Mouse (Mus musculus) cerebellum, adult 2 months (tissue): ENCODE data around the gene Btg1-ps2.

ENCODE experiments used
- CTCF ChIP-seq: fragments of 200-500 bp; IDR thresholded peaks from 2 replicates; pipeline ENCODE4 v1.5.1; 2011; ENCODE audit warnings: low read depth, mild to moderate bottlenecking, control low read depth, low read length, moderate library complexity, borderline replicate concordance; ENCODE audit not compliant: insufficient read depth
- POLR2A ChIP-seq: fragments of 200-500 bp; IDR thresholded peaks from 2 replicates; pipeline ENCODE4 v1.6.1; 2011; ENCODE audit warnings: low read length, control low read depth, borderline replicate concordance; ENCODE audit not compliant: insufficient read depth

DNA sequence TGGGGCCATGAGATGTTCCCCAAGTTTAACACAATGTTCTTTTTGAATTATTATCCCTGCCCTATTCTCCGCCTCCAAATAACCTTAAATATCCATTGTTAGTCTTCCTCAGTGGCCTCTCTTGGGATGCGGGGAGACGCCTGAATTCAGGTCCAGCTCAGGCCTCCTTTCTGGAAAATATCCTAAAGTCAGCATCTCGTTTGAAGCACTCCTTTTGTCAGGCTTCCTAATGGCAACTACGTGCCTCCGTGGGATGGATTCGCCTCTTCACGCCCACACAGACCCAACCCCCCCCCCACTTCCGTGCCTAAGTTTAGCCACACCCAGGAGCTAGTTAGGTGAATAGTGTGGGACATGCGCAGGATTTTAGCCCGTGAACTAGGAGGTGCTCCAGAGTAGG is 23.3 kb upstream of the Btg1-ps2 start, which contains the start of gene Rhox10:
- no peak for TF ChIP-seq POLR2A
- no peak for TF ChIP-seq CTCF
